Mouse (Mus musculus) lung, postnatal 0 days (tissue): ENCODE data around the gene Pabpn1.

Experiments
- CTCF ChIP-seq: IDR thresholded peaks from 2 replicates; pipeline ENCODE4 v1.5.1; 2016; ENCODE audit warnings: antibody characterized with exemption, mild to moderate bottlenecking
- EP300 ChIP-seq: IDR thresholded peaks from 2 replicates; pipeline ENCODE4 v1.6.1; 2016; ENCODE audit warnings: antibody characterized with exemption, mild to moderate bottlenecking, control low read depth

DNA sequence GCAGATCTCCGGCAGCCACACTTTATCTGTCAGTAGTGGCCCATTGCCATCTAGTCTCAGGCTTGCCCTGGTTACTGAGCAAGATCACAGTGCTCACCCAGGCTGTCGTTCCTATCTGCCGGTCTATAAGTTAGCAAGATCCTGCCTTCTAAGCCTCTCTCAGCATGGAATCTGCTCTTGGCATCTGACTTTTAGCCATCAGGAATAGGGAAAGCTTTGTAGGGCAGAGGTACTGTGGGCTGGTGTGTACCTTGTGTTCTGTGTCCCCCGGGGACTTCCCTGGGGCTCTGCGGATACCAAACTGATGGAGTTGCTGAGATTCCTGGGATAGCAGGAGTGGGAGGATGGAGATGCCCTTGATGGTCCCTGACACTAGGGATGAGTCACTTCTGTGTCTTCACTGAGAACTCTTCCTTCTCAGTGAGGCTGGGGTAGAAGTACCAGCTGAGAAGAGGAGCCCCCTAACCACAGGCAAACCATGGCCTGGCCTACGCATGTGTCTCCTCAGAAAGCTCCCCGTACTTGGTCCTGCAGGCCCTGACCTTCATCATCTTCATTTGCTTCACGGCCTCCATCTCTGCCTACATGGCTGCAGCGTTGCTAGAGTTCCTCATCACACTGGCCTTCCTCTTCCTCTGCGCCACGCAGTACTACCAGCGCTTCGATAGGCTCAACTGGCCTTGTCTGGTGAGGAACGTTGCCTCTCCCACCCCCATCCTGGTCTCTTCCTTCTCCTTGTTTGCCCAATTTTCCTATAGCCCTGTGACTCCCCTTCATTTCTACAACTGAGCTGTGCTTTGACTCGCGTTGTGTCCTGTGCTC is 45.3 kb downstream of the Pabpn1 start:
- TF ChIP-seq EP300 (no peak), CTCF (no peak)
